Mouse (Mus musculus) mouse embryonic stem cell (cell line): Measurements from ENCODE around the gene Npepps.

ENCODE experiments used
- in situ Hi-C, 2 experiments: fragments of 300-500 bp; cut with MboI; formaldehyde crosslinking; loops; 1 replicate in 1 of 2; 3 replicates in 1 of 2; pipeline ENCODE4 v1.14.3; 2019 to 2020; ENCODE audit warnings: low sequenced_read_pairs in 2 of 2, low pct_unique_long_range_greater_than_20kb in 1 of 2, mixed read lengths in 1 of 2; ENCODE audit not compliant: unreplicated experiment in 1 of 2

Gene Npepps

DNA sequence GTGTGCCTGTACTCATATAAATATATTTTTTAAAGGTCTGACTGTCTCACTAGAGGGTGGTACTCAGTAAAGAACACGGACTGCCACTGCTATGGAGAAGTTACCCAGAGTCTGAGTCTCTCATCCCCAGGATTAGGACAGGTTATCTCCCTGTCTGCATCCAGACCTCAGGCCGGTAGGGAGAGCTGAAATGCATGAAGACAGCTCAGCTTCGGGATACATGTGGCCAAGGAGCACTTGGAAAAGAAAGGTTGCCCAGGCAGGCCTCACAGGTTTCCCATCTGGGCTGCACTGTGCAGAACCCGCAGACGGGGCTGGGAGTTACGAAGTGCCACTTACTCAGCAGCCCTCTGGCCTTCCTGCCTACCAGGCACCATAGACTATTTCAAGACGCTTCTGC lies 123.4 kb downstream of the Npepps start:
- in situ Hi-C loops, result loop anchor here in 1 of 2 experiments (25.0 kb wide), 2 partner anchors 1055 to 1855 kb away; partner anchors contain the start of genes Cdk12 and Top2a
